ENCODE assay signal across 26 mouse cellular contexts in the genomic region with DNA sequence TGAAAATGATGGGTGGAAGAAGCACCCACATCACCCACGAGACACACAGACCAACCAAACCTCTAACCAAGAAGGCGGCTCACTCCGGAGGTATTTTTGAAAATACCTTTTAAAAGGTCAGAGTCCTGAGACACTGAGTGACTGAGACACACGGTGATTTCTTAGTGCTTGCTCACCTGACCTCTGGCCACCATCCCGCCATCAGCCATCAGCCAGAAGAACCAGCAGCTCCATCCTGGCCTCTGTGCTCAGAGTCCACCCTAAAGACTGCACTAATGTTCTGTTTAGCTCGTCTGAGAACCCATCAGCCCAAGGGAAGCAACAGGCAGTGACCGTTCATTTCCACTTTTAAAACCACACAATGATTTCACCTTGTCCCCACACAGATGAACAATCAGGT. TPM values are rescaled to one million over a fixed set of nuclear protein-coding genes. Genes with fewer than 3 reads are reported as not detected.
DNase-seq lines count a peak whose midpoint lies in the region; ATAC-seq and TF ChIP-seq lines count a peak whose summit lies in the region.
"Had no signal": no experiment of that assay in that cellular context is flagged by ENCODE, and none has a peak within 500 bp of the region (broad histone marks: within the 10 kb centered on the region; RNA-seq: fewer than 3 reads in every experiment).

No protein-coding gene starts in this region.

- no peak overlapping the region for H3K4me2 ChIP-seq in heart, embryonic 14.5 days (ENCODE audit: low read length)
- H3K4me2 ChIP-seq in limb, embryonic 11.5 days (ENCODE audit: low read depth, severe bottlenecking): no peak overlapping the region
- no peak overlapping the region for H3K4me2 ChIP-seq in neural tube, embryonic 15.5 days
- H3K4me2 ChIP-seq: embryonic facial prominence, embryonic 12.5 days; forebrain, embryonic 12.5 days; heart, embryonic 11.5 days; hindbrain, embryonic 14.5 days; midbrain, embryonic 13.5 days had no signal

- H3K27ac ChIP-seq in heart, embryonic 14.5 days (replicated peaks in 1 of 2; ENCODE audit: control insufficient read depth in 1 of 2, insufficient read depth in 1 of 2, low read depth in 2 of 2, low read length in 2 of 2): no peak overlapping the region
- no peak overlapping the region for H3K27ac ChIP-seq in testis, adult 2 months (ENCODE audit: control insufficient read depth, insufficient read depth, low read depth, low read length)
- H3K27ac ChIP-seq in limb, embryonic 11.5 days (replicated peaks; ENCODE audit: low read depth, low read length): peak overlapping the region; percentile 18; the same call in 1 of the 2 replicates
- no peak overlapping the region for H3K27ac ChIP-seq in neural tube, embryonic 15.5 days (replicated peaks)
- H3K27ac ChIP-seq: forebrain, embryonic 12.5 days; kidney, postnatal 0 days; midbrain, embryonic 13.5 days had no signal

- peaks cover 13 to 54% of the 10 kb centered on the region in 2 experiments for H3K4me1 ChIP-seq in heart, embryonic 14.5 days (ENCODE audit: control insufficient read depth in 2 of 2, insufficient read depth in 2 of 2, low read length in 2 of 2)
- H3K4me1 ChIP-seq in testis, adult 2 months (ENCODE audit: control insufficient read depth, insufficient read depth, low read length): no peaks in the 10 kb centered on the region; the same call in 1 of the 2 replicates
- H3K4me1 ChIP-seq in limb, embryonic 11.5 days (ENCODE audit: control insufficient read depth, insufficient read depth, low read length): peaks cover 36% of the 10 kb centered on the region
- H3K4me1 ChIP-seq in neural tube, embryonic 15.5 days: peaks cover 33% of the 10 kb centered on the region

- H3K36me3 ChIP-seq in heart, embryonic 14.5 days (ENCODE audit: control insufficient read depth, insufficient read depth, low read length): peaks cover 43% of the 10 kb centered on the region
- no peaks in the 10 kb centered on the region; the same call in 1 of the 2 replicates for H3K36me3 ChIP-seq in testis, adult 2 months (ENCODE audit: control insufficient read depth, insufficient read depth, low read length)
- no peaks in the 10 kb centered on the region; the same call in 1 of the 2 replicates for H3K36me3 ChIP-seq in limb, embryonic 11.5 days (ENCODE audit: control insufficient read depth, insufficient read depth, low read length)
- no peaks in the 10 kb centered on the region for H3K36me3 ChIP-seq in neural tube, embryonic 15.5 days
- H3K36me3 ChIP-seq: midbrain, embryonic 13.5 days had no signal

- TF ChIP-seq CTCF in testis, adult 2 months (IDR thresholded peaks at IDR 0.05; ENCODE audit: control insufficient read depth, insufficient read depth, insufficient replicate concordance, low read depth, low read length): no peak

- WGBS in heart, embryonic 14.5 days: 78% methylated on average over 7 of the region's 7 CpGs
- WGBS in limb, embryonic 11.5 days: 65% methylated on average over 7 of the region's 7 CpGs
- 86% methylated on average over 7 of the region's 7 CpGs for WGBS in neural tube, embryonic 15.5 days

- H3K9ac ChIP-seq in heart, embryonic 14.5 days (ENCODE audit: low read length): 0 out of 2 replicates have a peak overlapping the region, but pooled peaks have one; percentile 21
- H3K9ac ChIP-seq in limb, embryonic 11.5 days (ENCODE audit: low read length): no peak overlapping the region; the same call in 1 of the 2 replicates
- H3K9ac ChIP-seq in neural tube, embryonic 15.5 days (replicated peaks): no peak overlapping the region
- H3K9ac ChIP-seq: embryonic facial prominence, embryonic 12.5 days; forebrain, embryonic 12.5 days; forebrain, postnatal 0 days; hindbrain, embryonic 14.5 days; midbrain, embryonic 13.5 days had no signal

- TF ChIP-seq POLR2A in testis, adult 2 months (IDR thresholded peaks at IDR 0.05; ENCODE audit: control insufficient read depth, low read depth, low read length): no peak

- no peak overlapping the region for H3K4me3 ChIP-seq in heart, embryonic 14.5 days (ENCODE audit: control insufficient read depth in 1 of 2, insufficient read depth in 1 of 2, low read depth in 1 of 2, low read length in 2 of 2)
- H3K4me3 ChIP-seq in testis, adult 2 months (ENCODE audit: control insufficient read depth, low read depth, low read length): peak overlapping the region; percentile 27; the same call in 1 of the 2 replicates
- H3K4me3 ChIP-seq in limb, embryonic 11.5 days (ENCODE audit: low read depth, low read length): no peak overlapping the region
- H3K4me3 ChIP-seq in neural tube, embryonic 15.5 days (replicated peaks): no peak overlapping the region
- H3K4me3 ChIP-seq: embryonic facial prominence, embryonic 12.5 days; forebrain, embryonic 12.5 days; megakaryocyte, embryonic 14.5 days; midbrain, embryonic 13.5 days had no signal

- ATAC-seq in heart, embryonic 14.5 days (ENCODE audit: insufficient number of reproducible peaks, insufficient read depth, low FRiP score, low read depth): no peak
- ATAC-seq in limb, embryonic 11.5 days (ENCODE audit: insufficient number of reproducible peaks, low FRiP score, low TSS enrichment, low read depth): no peak
- ATAC-seq in neural tube, embryonic 15.5 days (ENCODE audit: low FRiP score): no peak
- ATAC-seq: CD4-positive, CD25-positive, alpha-beta regulatory T cell, adult 4 months; forebrain, postnatal 0 days; intestine, postnatal 0 days; midbrain, embryonic 13.5 days had no signal

- no peak for DNase-seq in heart, adult 8-10 months (ENCODE audit: low spot score)
- DNase-seq in testis, postnatal 10 days (ENCODE audit: low spot score): no peak
- no peak for DNase-seq in limb, embryonic 11.5 days (ENCODE audit: low spot score)
- DNase-seq in lung, adult 18-20 months: no peak
- DNase-seq: adrenal gland, adult 8-10 months; cerebellum, adult 9-10 months; cerebellum, postnatal 36 days; forebrain, postnatal 0 days; heart, postnatal 10 days; liver; lung, postnatal 36 days; retina, postnatal 1 day; right cerebral cortex, postnatal 14 days; thymus, postnatal 36 days had no signal

- no peaks in the 10 kb centered on the region for H3K27me3 ChIP-seq in heart, embryonic 14.5 days (ENCODE audit: control insufficient read depth, insufficient read depth, low read length)
- H3K27me3 ChIP-seq in testis, adult 2 months (ENCODE audit: control insufficient read depth, insufficient read depth, low read length): no peaks in the 10 kb centered on the region
- no peaks in the 10 kb centered on the region for H3K27me3 ChIP-seq in limb, embryonic 11.5 days (ENCODE audit: control insufficient read depth, insufficient read depth, low read length)
- no peaks in the 10 kb centered on the region for H3K27me3 ChIP-seq in neural tube, embryonic 15.5 days (replicated peaks)
- H3K27me3 ChIP-seq: embryonic facial prominence, embryonic 12.5 days; forebrain, embryonic 12.5 days; midbrain, embryonic 13.5 days had no signal

- no peaks in the 10 kb centered on the region for H3K9me3 ChIP-seq in heart, embryonic 14.5 days (ENCODE audit: control insufficient read depth, low read length)
- H3K9me3 ChIP-seq in limb, embryonic 11.5 days (ENCODE audit: control insufficient read depth, low read length): no peaks in the 10 kb centered on the region
- H3K9me3 ChIP-seq in neural tube, embryonic 15.5 days (replicated peaks): no peaks in the 10 kb centered on the region
- H3K9me3 ChIP-seq: embryonic facial prominence, embryonic 12.5 days; forebrain, embryonic 12.5 days; megakaryocyte, embryonic 14.5 days; midbrain, embryonic 13.5 days had no signal

RNA-seq across cellular contexts. Expression of gene Yap1, which starts 41.5 kb away (rescaled TPM):
- 22.0 and 24.3 TPM in 2 replicates for polyA plus RNA-seq in heart, embryonic 14.5 days (2014; fragmentation: Nextera tagmentation; extraction: Ambion mirVana)
- total RNA-seq in heart, adult 8-10 months (2022): 10 to 100 TPM; 68.5 to 92.9 (median 77.7) TPM
- polyA plus RNA-seq in testis, adult 2 months (2012; rRNA removed): 32.1 and 35.1 TPM in 2 replicates
- polyA plus RNA-seq in limb, embryonic 11.5 days (2014; fragmentation: Nextera tagmentation; extraction: Ambion mirVana): 52.7 and 53.8 TPM in 2 replicates
- polyA plus RNA-seq in neural tube, embryonic 15.5 days (2015; fragmentation: Nextera tagmentation; extraction: Ambion mirVana): 6.8 and 12.1 TPM in 2 replicates
- polyA plus RNA-seq: CD4-positive, CD25-positive, alpha-beta regulatory T cell, adult 4 months had no signal
